Mouse (Mus musculus) intestine, embryonic 15.5 days (tissue): ENCODE results near the gene Ap1m1. TPM values are rescaled to one million over a fixed set of nuclear protein-coding genes. Genes with fewer than 3 reads are reported as not detected.

Experiments used
- ATAC-seq: fragments of 200-750 bp; cut with Nextera tagmentation; 2 replicates; pipeline ENCODE4 v1.8.0; 2017; ENCODE audit warnings: moderate TSS enrichment, moderate library complexity
- H3K27ac ChIP-seq: fragments of 300-500 bp; sonication (generic); 2 replicates; pipeline ENCODE4 v1.5.1; 2015; ENCODE audit warnings: mild to moderate bottlenecking, inconsistent platforms
- H3K27me3 ChIP-seq: fragments of 300-500 bp; sonication (generic); replicated peaks from 2 replicates; pipeline ENCODE4 v1.6.1; 2015; ENCODE audit warnings: inconsistent platforms
- H3K36me3 ChIP-seq: fragments of 300-500 bp; sonication (generic); 2 replicates; pipeline ENCODE4 v1.6.1; 2015; ENCODE audit warnings: inconsistent platforms
- H3K4me1 ChIP-seq: fragments of 300-500 bp; sonication (generic); replicated peaks from 2 replicates; pipeline ENCODE4 v1.6.1; 2015; ENCODE audit warnings: inconsistent platforms
- H3K4me2 ChIP-seq: fragments of 300-500 bp; sonication (generic); replicated peaks from 2 replicates; pipeline ENCODE4 v1.6.1; 2015; ENCODE audit warnings: mild to moderate bottlenecking, inconsistent platforms
- H3K4me3 ChIP-seq: fragments of 300-500 bp; sonication (generic); replicated peaks from 2 replicates; pipeline ENCODE4 v1.5.1; 2015; ENCODE audit warnings: inconsistent platforms
- H3K9ac ChIP-seq: fragments of 300-500 bp; sonication (generic); 2 replicates; pipeline ENCODE4 v1.6.1; 2015; ENCODE audit warnings: inconsistent platforms
- H3K9me3 ChIP-seq: fragments of 300-500 bp; sonication (generic); 2 replicates; pipeline ENCODE4 v1.6.1; 2016; ENCODE audit warnings: inconsistent platforms
- WGBS: fragments of 180-500 bp; shearing (Covaris S2); methylation state at CpG from one replicate; pipeline ENCODE4 v1.1.7; 2015; 5-methylcytosine and 5-hydroxymethylcytosine counted together
- polyA plus RNA-seq: library from polyadenylated mRNA; unstranded; fragments of >200 nt; fragmentation: Nextera tagmentation; extraction: Ambion mirVana; gene quantifications from 2 replicates; pipeline ENCODE4 v1.2.1, GENCODE M21; 2015

The Ap1m1 gene
- polyA plus RNA-seq, 1 experiment from 2014 or later, result 96.6 TPM

DNA sequence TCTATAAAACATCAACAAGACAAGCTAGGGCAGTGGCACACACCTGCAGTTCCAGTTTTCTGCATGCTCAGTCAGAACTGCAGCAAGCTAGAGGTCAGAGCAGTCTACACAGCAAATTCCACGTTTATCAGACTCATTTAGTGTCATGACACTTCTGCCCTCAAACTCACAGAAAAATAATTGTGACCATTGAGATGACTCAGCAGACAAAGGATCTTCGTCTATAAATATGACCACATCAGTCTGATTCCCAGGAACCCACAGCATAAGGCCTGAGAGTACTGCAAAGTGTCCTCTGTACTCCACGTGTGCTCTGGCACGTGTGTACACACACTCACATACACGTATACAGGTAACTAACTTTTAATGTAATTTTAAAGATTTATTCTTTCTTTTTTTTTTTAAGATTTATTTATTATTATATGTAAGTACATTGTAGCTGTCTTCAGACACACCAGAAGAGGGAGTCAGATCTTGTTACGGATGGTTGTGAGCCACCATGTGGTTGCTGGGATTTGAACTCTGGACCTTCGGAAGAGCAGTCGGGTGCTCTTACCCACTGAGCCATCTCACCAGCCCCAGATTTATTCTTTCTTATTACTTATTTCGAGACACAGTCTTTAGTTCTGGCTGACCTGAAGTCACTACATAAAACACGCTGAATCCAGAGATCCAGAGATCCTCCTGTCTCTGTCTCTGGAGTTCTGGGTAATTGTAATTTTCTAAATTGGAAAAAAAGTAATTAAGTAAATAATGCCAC, 20.9 kb upstream of the Ap1m1 start:
- peak; percentile 9; the same call in 1 of the 2 replicates for ATAC-seq
- Histone ChIP-seq H3K27me3 (no peaks in the 10 kb centered on the region), H3K9me3 (no peaks in the 10 kb centered on the region), H3K36me3 (peaks cover 25% of the 10 kb centered on the region), H3K27ac (no peak overlapping the region), H3K4me1 (peaks cover 11% of the 10 kb centered on the region; the same call in 1 of the 2 replicates), H3K4me3 (peak overlapping the region; percentile 74; the same call in 1 of the 2 replicates), H3K9ac (no peak overlapping the region), H3K4me2 (peak overlapping the region; percentile 70)
- 79% methylated on average over 10 of the region's 10 CpGs for WGBS

- 11% methylated on average over 39 of the region's 39 CpGs for WGBS
Measured at GRCm38 (mm10) chr8:72219541-72220363, 20.1 kb upstream of the Ap1m1 start, which contains the start of gene Fam32a. Gene Fam32a (plus strand): TSS chr8:72219730.

DNA sequence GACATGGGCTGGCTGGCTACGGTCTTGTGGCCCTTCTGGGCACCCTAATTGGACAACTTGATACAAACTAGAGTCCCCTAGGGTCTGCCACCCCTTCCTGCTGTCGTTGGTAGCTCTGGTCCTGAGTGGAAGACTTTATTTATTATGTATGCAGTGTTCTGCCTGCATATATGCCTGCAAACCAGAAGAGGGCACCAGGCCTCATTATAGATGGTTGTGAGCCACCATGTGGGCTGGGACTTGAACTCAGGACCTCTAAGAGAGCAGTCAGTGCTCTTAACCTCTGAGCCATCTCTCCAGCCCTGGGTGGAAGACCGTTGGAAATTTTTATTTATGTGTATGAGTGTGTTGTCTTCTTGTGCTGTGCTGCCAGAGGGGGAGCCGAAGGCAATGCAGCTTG, 19.1 kb upstream of the Ap1m1 start:
- Histone ChIP-seq H3K9me3 (no peaks in the 10 kb centered on the region), H3K27ac (no peak overlapping the region), H3K4me3 (peak overlapping the region; percentile 74), H3K4me2 (peak overlapping the region; percentile 70), H3K36me3 (peaks cover 29% of the 10 kb centered on the region), H3K4me1 (peaks cover 11% of the 10 kb centered on the region; the same call in 1 of the 2 replicates), H3K9ac (no peak overlapping the region), H3K27me3 (no peaks in the 10 kb centered on the region)
- no peak for ATAC-seq
- 83% methylated on average over 4 of the region's 4 CpGs for WGBS

More at GRCm38 (mm10) chr8:72219541-72220363, 20.1 kb upstream of the Ap1m1 start, which contains the start of gene Fam32a:
- peak within 1 kb of the TSS; percentile 73 for H3K9ac ChIP-seq
- peaks cover 29% of the 10 kb centered on the region for H3K36me3 ChIP-seq
- peaks cover 11% of the 10 kb centered on the region; the same call in 1 of the 2 replicates for H3K4me1 ChIP-seq
- no peaks in the 10 kb centered on the region for H3K27me3 ChIP-seq
- peak within 1 kb of the TSS; percentile 79 for H3K27ac ChIP-seq
- peak; percentile 99 for ATAC-seq
- H3K4me3 ChIP-seq, result peak within 1 kb of the TSS; percentile 74
- H3K4me2 ChIP-seq, result peak within 1 kb of the TSS; percentile 70
- H3K9me3 ChIP-seq, result no peaks in the 10 kb centered on the region

DNA sequence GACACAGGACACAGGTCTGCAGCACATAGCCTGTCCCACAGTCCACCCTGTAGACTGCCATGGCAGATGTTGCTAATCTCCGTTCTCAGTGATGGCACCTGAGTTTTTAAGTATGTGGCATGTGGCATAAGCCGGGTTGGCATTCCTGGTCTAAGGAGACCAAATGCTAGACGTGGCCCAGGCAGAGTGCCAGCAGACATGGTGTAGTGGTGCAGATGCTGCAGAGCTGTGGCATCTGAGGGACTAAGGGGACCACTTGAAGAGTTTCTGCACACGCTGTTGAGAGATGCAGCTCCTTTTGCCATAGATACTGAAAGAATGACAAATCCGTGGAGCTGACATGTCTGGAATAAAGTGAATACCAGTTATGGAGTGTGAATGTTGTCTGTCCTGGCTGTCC, 17.2 kb upstream of the Ap1m1 start:
- no peaks in the 10 kb centered on the region for H3K27me3 ChIP-seq
- H3K36me3 ChIP-seq, result peaks cover 29% of the 10 kb centered on the region
- no peak overlapping the region for H3K4me3 ChIP-seq
- no peaks in the 10 kb centered on the region for H3K9me3 ChIP-seq
- H3K4me1 ChIP-seq, result peaks cover 11% of the 10 kb centered on the region; the same call in 1 of the 2 replicates
- no peak overlapping the region for H3K9ac ChIP-seq
- no peak overlapping the region for H3K4me2 ChIP-seq
- H3K27ac ChIP-seq, result no peak overlapping the region
- WGBS, result 88% methylated on average over 5 of the region's 5 CpGs
- ATAC-seq, result no peak

DNA sequence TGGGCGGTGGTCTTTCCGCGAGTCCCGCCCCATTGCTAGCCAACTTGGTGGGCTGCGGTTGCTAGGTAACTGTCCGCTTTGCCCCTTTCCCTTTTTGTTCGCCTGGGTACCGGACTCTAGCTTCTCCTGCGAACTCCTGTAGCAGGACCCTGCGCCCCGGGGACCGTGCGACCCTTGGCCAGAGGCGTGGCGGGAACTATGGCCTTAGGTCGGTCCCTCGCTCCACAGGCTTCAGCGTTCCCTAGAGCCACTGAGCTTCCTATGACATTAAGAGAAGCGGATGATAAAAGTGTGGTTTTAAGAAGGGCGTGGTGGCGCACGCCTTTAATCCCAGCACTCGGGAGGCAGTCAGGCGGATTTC, 565 bp downstream of the Ap1m1 start:
- Histone ChIP-seq H3K4me3 (peak overlapping the region; percentile 65), H3K9ac (peak overlapping the region; percentile 56), H3K27me3 (no peaks in the 10 kb centered on the region), H3K27ac (peak overlapping the region; percentile 94), H3K4me2 (peak overlapping the region; percentile 66), H3K9me3 (no peaks in the 10 kb centered on the region), H3K4me1 (peaks cover 14% of the 10 kb centered on the region), H3K36me3 (no peaks in the 10 kb centered on the region)
- under 1% methylated on average over 24 of the region's 24 CpGs for WGBS
- ATAC-seq, result peak; percentile 76

DNA sequence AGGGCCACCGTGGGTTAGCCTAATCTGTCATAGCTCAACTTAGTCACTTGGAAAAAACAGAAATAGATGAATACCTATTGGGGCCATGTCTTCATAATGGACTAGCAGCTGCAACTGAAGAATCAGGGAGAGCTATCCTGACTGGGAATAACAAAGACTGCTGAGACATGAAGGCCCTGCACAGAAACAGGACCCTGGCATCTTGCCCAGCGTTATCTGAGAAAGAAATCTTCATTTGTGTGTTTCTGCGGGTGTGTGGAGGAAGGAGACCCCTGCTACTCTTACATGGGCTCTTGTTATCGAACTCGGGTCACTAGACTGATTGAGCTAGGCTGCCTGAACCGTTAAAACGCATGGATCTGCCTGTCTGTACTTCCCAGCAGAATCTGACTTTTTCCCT, 1.1 kb downstream of the Ap1m1 start:
- Histone ChIP-seq H3K4me3 (peak overlapping the region; percentile 65), H3K27me3 (no peaks in the 10 kb centered on the region), H3K4me2 (peak overlapping the region; percentile 66), H3K36me3 (no peaks in the 10 kb centered on the region), H3K9ac (peak overlapping the region; percentile 56; the same call in 1 of the 2 replicates), H3K9me3 (no peaks in the 10 kb centered on the region), H3K4me1 (peaks cover 14% of the 10 kb centered on the region), H3K27ac (0 out of 2 replicates have a peak overlapping the region, but pooled peaks have one; percentile 94)
- no peak for ATAC-seq
- 67% methylated on average over 7 of the region's 7 CpGs for WGBS

GRCm38 (mm10) chr8:72242226-72242625, 2.4 kb downstream of the Ap1m1 start:
- WGBS, result 96% methylated on average over 1 of the region's 1 CpGs

GRCm38 (mm10) chr8:72244610-72245009, 4.8 kb downstream of the Ap1m1 start:
- no peak for ATAC-seq
- no peak overlapping the region for H3K4me3 ChIP-seq
- H3K4me2 ChIP-seq, result no peak overlapping the region
- no peak overlapping the region for H3K9ac ChIP-seq
- 71% methylated on average over 2 of the region's 2 CpGs for WGBS
- no peak overlapping the region for H3K27ac ChIP-seq
- H3K36me3 ChIP-seq, result peaks cover 1% of the 10 kb centered on the region; the same call in 1 of the 2 replicates
- no peaks in the 10 kb centered on the region for H3K9me3 ChIP-seq
- no peaks in the 10 kb centered on the region for H3K27me3 ChIP-seq
- H3K4me1 ChIP-seq, result peaks cover 12% of the 10 kb centered on the region

More at GRCm38 (mm10) chr8:72242226-72242625, 2.4 kb downstream of the Ap1m1 start:
- no peak overlapping the region for H3K9ac ChIP-seq
- H3K27ac ChIP-seq, result no peak overlapping the region
- no peak for ATAC-seq
- H3K36me3 ChIP-seq, result no peaks in the 10 kb centered on the region
- H3K27me3 ChIP-seq, result no peaks in the 10 kb centered on the region
- peaks cover 14% of the 10 kb centered on the region for H3K4me1 ChIP-seq
- no peaks in the 10 kb centered on the region for H3K9me3 ChIP-seq
- no peak overlapping the region for H3K4me3 ChIP-seq
- no peak overlapping the region for H3K4me2 ChIP-seq

DNA sequence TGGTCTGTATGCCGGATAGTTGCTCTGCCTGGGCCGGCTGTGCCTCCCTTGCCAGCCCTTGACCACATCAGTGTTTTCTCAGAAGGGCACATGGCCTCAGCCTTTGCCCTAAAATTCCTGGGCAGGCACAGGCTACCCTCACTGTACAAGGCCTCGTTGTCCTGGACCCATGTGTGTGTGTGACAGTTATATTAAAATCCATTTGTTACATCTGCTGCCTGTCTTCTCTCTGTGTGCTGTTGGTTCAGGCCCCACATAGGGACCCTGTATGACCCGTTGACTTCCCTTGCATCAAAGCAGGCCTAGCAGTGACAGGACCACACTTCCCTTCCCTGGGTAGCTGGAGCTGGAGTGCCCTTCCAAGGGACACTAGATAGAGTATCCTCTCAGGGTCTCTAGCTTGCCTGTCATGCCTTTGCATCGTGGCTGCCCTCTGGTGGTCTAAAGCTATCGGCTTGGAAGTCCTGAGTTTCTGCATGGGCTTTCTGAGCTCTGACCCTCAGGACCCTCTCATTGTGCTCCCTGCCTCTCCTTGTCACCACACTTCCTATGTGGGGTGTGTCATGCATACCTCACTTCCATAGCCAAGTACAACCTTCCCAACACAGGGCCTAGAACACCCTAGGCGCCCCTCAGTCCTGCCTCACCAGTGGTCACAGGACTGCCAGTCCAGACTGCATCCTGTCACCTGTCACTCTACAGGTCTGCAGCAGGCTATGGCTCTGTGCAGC, 17.5 kb downstream of the Ap1m1 start:
- Histone ChIP-seq H3K9me3 (no peaks in the 10 kb centered on the region), H3K9ac (no peak overlapping the region), H3K4me2 (no peak overlapping the region), H3K36me3 (peaks cover 7% of the 10 kb centered on the region; the same call in 1 of the 2 replicates), H3K4me3 (no peak overlapping the region), H3K27me3 (no peaks in the 10 kb centered on the region), H3K4me1 (no peaks in the 10 kb centered on the region), H3K27ac (no peak overlapping the region)
- no peak for ATAC-seq
- 57% methylated on average over 7 of the region's 7 CpGs for WGBS

GRCm38 (mm10) chr8:72257902-72258238, 18.1 kb downstream of the Ap1m1 start:
- H3K4me2 ChIP-seq, result no peak overlapping the region
- H3K4me1 ChIP-seq, result no peaks in the 10 kb centered on the region
- no peak overlapping the region for H3K4me3 ChIP-seq
- no peak overlapping the region for H3K27ac ChIP-seq
- no peak overlapping the region for H3K9ac ChIP-seq
- 89% methylated on average over 1 of the region's 1 CpGs for WGBS
- ATAC-seq, result no peak
- no peaks in the 10 kb centered on the region for H3K9me3 ChIP-seq
- H3K36me3 ChIP-seq, result peaks cover 6% of the 10 kb centered on the region; the same call in 1 of the 2 replicates
- H3K27me3 ChIP-seq, result no peaks in the 10 kb centered on the region

DNA sequence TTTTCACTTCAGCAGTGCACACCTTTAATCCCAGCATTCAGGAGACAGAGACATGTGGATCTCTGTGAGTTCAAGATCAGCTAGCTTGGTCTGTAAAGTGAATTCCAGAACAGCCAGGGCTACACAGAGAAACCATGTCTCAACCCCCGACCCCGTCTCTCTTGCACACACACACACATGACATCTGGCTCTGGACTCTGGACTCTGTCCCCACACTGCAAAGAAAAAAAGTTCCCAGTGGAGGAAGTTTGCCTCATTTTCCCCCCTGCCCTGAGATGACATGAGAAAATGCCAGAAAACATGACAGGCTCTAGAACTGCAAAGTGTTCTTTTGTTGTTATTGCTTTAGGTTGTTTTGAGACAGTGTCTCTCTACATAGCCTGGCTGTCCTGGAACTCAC, 20.0 kb downstream of the Ap1m1 start:
- Histone ChIP-seq H3K9me3 (no peaks in the 10 kb centered on the region), H3K4me3 (no peak overlapping the region), H3K27me3 (no peaks in the 10 kb centered on the region), H3K36me3 (no peaks in the 10 kb centered on the region), H3K4me1 (no peaks in the 10 kb centered on the region), H3K27ac (no peak overlapping the region), H3K4me2 (no peak overlapping the region), H3K9ac (no peak overlapping the region)
- no peak for ATAC-seq
- WGBS, result 56% methylated on average over 2 of the region's 2 CpGs

DNA sequence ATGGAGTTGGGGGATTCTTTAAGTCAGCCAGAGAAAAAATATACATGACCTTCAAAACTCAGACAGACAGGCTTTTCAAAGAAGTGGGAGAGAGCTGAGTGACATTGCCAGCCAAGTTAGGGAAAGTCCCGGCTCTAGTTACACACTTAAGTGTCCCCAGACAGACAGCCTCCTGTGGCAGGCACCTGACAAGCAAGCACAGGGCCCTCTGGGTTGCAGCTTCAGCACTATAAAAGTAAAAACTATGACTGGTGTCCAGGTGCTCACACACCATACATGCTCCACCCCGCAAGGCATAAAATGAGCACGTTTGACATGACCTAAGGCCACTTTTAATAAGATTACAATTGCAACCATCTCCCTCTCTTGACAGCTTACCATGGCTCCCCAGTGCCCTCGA, 20.8 kb downstream of the Ap1m1 start:
- no peak overlapping the region for H3K4me3 ChIP-seq
- H3K27ac ChIP-seq, result no peak overlapping the region
- WGBS, result 58% methylated on average over 4 of the region's 4 CpGs
- H3K4me1 ChIP-seq, result no peaks in the 10 kb centered on the region
- no peak for ATAC-seq
- no peaks in the 10 kb centered on the region for H3K36me3 ChIP-seq
- H3K9me3 ChIP-seq, result no peaks in the 10 kb centered on the region
- H3K27me3 ChIP-seq, result no peaks in the 10 kb centered on the region
- no peak overlapping the region for H3K9ac ChIP-seq
- H3K4me2 ChIP-seq, result no peak overlapping the region
